Mouse (Mus musculus) erythroblast, embryonic 14.5 days (primary cell): Measurements from ENCODE around the gene Sh2d1b2.

ENCODE experiments used
- GATA1 ChIP-seq: IDR thresholded peaks from 2 replicates; pipeline ENCODE4 v1.6.1; 2012; ENCODE audit warnings: low read length, inconsistent platforms, mixed read lengths
- TAL1 ChIP-seq: IDR thresholded peaks from 3 replicates; pipeline ENCODE4 v1.6.1; 2012; ENCODE audit warnings: low read length, inconsistent platforms, mixed read lengths

GRCm38 (mm10) chr1:170185137-170185536 is 47.4 kb upstream of the Sh2d1b2 start:
- no peak for TF ChIP-seq TAL1
- no peak for TF ChIP-seq GATA1
